Mouse (Mus musculus) brain, embryonic 14.5 days (tissue): Measurements from ENCODE around the gene Whrn. TPM values are rescaled to one million over a fixed set of nuclear protein-coding genes. Genes with fewer than 3 reads are reported as not detected.

Source experiments
- DNase-seq: peaks from one replicate; pipeline ENCODE4 v3.0.0-alpha.2; 2011; ENCODE audit warnings: low read depth
- CTCF ChIP-seq: fragments of 200-500 bp; IDR thresholded peaks from 2 replicates; pipeline ENCODE4 v1.5.1; 2012; ENCODE audit warnings: inconsistent platforms, mild to moderate bottlenecking, moderate library complexity, borderline replicate concordance; ENCODE audit not compliant: insufficient read depth, insufficient read length; ENCODE audit errors: extremely low read depth
- POLR2A ChIP-seq: fragments of 200-500 bp; IDR thresholded peaks from 2 replicates; pipeline ENCODE4 v1.6.1; 2012; ENCODE audit warnings: mild to moderate bottlenecking, inconsistent platforms, borderline replicate concordance; ENCODE audit not compliant: poor library complexity, insufficient read depth, insufficient read length, severe bottlenecking; ENCODE audit errors: extremely low read depth
- polyA plus RNA-seq: library from polyadenylated mRNA; depleted of rRNA; stranded (reverse); fragments of >200 nt; gene quantifications from 2 replicates; pipeline ENCODE4 v1.2.3, GENCODE M21; 2012

Gene Whrn
- polyA plus RNA-seq, 1 experiment: 30.9 TPM

DNA sequence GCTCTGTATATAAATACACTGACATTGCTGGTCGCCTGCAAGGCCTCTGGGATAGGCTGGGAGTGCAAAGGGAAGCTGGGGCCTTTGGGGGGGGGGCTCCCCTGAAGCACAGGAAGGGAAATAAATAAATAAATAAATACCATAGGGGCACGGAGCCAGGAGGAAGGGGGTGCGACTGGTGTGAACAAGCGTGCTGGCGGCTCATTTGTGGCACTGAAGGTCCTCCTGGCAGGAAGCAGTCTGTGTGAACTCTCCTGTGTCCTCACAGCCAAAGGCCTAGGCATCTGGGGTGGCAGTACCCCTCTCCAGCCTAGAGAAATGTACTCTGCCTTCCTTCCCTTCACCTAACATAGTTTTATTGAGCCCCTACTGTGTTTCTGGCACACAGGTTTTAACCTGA, 80.8 kb downstream of the Whrn start:
- DNase-seq: no peak
- no peak for TF ChIP-seq POLR2A
- no peak for TF ChIP-seq CTCF

DNA sequence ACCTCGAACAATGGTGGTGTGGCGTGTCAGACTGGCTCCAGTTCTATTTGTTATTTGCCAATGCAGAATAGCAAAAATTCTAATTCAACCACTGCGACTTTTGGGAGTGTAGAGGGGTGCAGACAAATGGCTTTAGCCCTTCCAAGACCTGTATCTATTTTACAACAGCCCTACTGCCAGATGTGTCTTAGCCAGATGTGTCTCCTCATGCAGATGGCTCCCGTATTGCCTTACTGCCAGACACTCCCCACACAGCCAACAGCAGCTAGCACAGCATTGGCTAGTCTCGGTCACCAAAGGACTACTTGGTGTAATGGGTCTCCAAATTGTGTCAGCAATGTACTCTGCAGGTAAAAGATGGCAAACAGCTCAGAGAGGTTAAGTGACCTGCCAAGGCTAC, 84.6 kb downstream of the Whrn start:
- no peak for DNase-seq
- TF ChIP-seq CTCF (no peak), POLR2A (no peak)

DNA sequence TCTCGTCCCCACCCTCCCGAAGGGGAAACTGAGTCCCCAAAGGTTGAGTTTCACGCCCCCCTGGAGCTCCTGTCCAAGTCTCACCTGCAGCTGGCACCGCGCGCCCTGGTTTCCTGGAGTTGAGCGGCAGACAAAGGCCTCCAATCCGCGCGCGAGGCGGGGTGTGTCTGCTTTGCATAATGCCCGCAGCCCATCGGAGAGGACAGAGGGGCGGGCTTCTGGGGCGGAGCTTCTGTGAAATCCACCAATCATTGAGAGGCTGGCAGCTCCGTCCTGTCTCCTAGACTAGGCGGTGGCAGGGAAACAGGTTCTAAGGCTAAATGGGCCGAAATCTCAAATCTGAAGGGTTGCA, 85.2 kb downstream of the Whrn start:
- no peak for TF ChIP-seq CTCF
- 0 out of 2 replicates have a peak, but pooled peaks have one; percentile 19 for TF ChIP-seq POLR2A
- peak; percentile 98 for DNase-seq

DNA sequence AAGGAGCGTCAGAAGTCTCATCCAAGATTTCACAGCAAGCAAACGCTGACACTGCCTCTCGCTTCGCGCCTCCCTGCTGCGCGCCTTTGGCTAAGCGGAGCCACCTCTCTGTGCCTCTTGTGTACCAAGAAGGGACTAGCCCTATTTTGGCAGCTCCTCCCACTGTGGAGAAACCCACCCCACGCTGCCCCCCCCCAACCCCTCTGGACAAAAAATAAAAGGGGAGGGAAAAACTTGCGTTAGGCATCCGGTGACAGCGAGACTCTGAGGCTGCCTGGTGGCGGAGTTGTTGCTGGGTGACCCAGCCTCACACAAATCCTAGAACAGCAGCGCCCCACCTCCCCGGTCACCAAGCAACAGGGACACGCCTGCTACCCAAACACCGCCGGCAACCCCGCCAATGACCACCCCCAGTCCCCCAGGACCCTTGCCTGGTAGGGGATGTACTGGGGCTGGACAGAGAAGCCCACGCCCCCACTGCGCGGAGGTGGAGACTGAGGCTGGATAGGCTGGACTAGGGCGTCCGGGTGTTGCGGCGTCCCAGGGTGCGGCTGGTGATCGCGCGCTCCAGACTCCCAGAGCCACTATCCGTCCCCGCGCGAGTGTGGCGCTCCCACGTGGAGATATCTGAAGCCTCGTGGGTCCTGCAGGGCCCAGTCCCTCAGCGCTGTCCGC, 85.7 kb downstream of the Whrn start:
- peak; percentile 91 for DNase-seq
- no peak for TF ChIP-seq POLR2A
- TF ChIP-seq CTCF: no peak

DNA sequence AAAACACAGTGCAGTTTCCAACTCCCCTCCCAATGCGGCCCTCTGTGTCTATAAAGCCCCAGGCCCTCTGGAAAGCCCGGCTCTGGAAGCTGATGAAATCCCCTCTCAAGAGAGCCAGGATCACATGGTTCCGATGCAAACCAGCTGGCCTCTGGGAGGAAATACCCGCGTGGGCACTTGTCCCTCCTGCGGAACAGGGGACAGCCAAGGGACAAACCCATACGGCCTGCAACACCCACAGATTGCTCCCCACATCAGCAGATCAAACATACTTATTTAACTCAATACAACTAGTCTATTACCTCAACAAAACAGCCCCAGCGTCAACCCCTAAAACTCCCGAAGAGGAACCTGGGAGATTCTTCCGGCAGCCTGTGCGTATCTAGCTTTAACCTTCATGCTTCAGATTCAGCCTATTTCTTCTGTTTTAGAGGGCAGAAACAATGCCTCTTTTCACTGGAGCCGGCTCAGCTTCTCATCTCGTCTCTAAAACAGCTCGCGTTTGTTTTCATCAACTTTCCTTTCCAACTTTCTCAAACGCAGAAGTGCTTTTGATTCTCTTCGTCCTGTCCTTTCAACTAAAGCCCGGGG, 86.4 kb downstream of the Whrn start:
- no peak for TF ChIP-seq POLR2A
- TF ChIP-seq CTCF: no peak
- peak; percentile 66 for DNase-seq

DNA sequence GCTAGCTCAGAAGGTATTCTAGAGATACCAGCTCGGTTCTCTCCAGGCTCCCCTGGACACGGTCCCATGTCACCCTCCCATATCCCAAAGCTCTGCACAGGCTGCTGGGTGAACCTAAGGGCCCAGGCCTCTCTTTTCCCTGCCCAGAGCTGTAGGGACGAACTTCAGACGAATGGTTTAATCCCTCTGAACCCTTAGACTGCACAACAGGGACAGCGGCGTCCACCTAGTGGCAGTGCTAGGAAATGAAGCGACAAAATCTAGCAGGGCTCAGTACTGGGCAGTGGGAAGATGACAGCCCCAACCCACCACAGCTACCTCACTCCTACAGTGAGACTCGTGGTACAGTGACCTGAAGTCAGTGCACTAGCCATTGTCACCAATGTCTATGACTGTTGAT, 87.1 kb downstream of the Whrn start:
- peak; percentile 83 for DNase-seq
- no peak for TF ChIP-seq POLR2A
- TF ChIP-seq CTCF: peak; percentile 81

DNA sequence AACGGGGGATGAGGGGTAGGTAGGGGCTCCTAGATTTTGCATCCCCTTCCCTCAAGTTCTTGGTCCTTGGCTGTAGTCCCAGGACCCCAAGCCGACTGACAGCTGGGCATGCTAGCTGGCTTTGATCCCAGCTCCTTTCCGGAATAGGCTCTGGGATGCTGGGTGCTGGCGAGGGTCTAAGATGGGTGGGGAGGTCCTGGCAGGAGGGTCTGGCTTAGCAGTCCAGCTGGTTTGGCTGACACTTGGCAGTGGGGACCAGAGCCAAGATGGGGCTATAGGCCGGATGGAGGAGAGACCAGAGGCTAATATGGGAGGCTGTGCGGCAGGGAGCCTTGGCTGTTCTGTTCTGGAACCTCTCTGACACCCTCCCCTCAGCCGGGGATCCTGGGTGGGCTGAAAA, 87.5 kb downstream of the Whrn start:
- DNase-seq: peak; percentile 89
- TF ChIP-seq CTCF: no peak
- no peak for TF ChIP-seq POLR2A

DNA sequence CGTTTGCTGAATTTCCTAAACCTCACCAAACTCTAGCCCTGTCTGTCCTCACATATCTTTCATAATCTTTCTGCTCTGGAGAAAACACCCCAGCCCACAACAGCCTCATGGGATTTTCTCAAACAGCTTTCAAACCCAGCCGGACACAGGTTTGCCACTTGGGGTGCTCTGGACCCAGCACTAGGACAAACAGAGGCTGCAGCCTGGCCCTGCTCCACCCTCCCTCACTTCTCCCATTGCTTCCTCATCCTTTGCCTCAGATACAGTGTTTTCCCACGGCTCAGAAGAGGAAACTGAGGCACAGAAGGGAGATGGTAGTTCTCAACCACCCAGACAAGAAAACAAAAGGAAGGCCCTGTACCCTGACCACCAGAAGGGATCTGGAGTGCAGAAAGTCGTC, 90.1 kb downstream of the Whrn start:
- TF ChIP-seq POLR2A (no peak), CTCF (no peak)
- DNase-seq: no peak

DNA sequence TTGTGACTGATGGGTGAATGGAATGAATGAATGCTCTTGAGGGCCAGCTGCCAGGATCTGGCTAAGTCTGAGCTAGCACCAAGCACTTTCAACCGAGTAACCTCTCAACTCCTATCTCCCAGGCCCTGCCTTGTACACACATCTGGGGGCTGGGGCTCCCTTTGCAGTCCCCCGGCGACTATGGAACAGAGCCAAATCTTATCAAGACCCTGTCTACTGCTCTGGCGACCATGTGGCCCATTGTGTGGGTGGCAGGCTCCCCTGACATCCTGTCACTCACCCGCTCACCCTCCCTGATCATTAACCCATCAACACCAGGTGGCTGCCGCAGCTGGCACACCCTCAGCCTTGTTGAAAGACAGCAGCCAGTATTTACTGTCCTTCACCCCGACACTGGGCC, 90.7 kb downstream of the Whrn start:
- DNase-seq: peak; percentile 91
- TF ChIP-seq POLR2A (no peak), CTCF (no peak)

DNA sequence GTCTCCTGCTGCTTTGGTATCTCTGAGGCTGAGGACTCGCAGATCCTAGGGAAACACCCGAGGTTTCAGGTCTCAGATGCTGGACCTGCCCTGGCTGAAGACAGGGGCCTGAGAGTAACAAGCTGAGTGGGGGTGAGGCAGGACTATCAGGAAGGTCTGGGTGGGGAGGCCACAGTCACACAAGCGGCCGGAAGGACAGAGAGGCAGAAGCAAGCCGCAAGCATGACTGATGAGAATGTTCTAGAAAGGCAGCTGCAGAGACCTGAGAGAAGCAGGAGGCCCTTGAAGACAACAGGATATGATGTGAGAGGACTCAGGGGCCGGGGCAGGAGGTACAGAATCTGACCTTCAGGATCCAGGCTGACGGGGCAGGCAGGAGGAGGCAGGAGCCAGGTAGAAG, 91.6 kb downstream of the Whrn start:
- DNase-seq: no peak
- TF ChIP-seq POLR2A (no peak), CTCF (no peak)

DNA sequence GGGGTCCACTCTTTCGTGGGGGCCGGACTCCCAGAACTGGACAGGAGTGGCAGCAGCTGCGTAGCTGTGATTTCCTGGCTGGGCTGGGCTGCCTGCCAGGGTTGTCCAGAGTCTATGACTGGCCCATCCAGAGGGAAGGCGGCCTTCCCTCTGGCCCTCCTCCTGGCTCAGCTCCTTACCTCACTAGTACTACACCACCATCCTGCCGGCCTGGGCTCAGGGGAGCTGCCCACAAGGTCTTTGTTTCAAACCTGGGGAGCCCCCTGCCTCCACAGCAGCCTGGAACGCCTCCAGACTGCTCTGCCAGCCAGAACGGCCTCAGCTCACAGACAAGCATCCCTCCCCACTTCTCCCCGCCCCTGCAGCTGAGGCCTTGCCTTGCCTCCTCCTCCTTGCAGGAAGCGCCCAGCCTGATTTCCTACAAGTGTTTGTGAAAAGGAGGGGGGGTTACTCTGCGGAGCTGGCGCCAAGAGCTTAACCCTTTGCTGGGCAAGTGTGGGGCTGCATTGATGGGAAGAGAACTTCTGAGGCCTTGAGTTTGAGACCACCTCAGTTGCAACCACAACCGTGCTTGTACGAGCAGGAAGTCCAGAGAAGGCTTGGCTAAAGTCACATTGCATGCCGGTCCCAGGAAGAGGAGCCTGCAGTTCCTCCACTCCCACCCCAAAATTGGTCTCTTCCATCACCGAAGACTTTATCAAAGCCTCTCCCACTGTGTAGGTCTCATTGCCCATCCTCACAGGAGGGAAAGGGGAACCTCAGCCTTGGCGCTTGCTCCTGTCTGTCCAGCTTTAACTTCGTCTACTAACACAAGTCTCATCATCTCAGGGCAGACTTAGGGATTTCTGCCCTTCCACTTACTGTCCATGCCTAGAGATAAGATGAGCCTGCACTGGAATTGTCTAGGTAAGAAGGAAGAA, 92.5 kb downstream of the Whrn start, which contains the start of gene Akna:
Akna (minus strand) TSS at position 315 of the 920 bp plus-strand sequence.
- DNase-seq: peak; percentile 97
- TF ChIP-seq POLR2A (peak; percentile 49; the same call in 1 of the 2 replicates), CTCF (no peak)
